Mouse (Mus musculus): ENCODE data around the gene Sepsecs.

DNA sequence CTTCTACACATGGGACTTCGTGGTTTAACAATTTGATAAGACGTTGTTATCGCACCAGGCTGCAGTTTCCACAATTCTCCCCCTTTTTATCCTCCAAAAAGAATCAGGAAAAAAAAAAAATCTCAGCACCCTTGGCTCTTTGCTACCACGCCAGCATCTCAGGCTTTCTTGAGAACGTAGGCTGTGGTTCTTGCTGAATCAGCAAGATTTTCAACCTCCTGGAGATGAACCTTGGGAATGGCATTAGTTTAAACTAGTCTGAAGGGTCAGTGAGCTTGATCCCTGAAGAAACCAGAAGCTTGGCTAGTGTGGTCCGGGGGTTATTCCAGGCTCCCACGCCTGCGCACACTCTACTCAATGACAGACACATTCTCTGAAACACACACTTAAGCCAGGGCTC, 41.8 kb downstream of the Sepsecs start:
- TF ChIP-seq CTCF (IDR thresholded peaks at IDR 0.05; ENCODE audit: low read depth), result no peak
- no peak for TF ChIP-seq EP300 (IDR thresholded peaks at IDR 0.05; ENCODE audit: low read depth)

All from liver, postnatal 0 days (tissue).